Mouse (Mus musculus) midbrain, embryonic 12.5 days (tissue): ENCODE data around the gene Hpd. TPM values are rescaled to one million over a fixed set of nuclear protein-coding genes. Genes with fewer than 3 reads are reported as not detected.

ENCODE experiments used
- ATAC-seq: fragments of 200-750 bp; cut with Nextera tagmentation; 2 replicates; pipeline ENCODE4 v1.8.0; 2017; ENCODE audit warnings: low read depth, moderate TSS enrichment, moderate library complexity; ENCODE audit not compliant: low FRiP score
- H3K27ac ChIP-seq: fragments of 300-500 bp; sonication (generic); replicated peaks from 2 replicates; pipeline ENCODE4 v1.5.1; 2016; ENCODE audit warnings: mild to moderate bottlenecking
- H3K27me3 ChIP-seq: fragments of 300-500 bp; sonication (generic); 2 replicates; pipeline ENCODE4 v1.6.1; 2016; ENCODE audit warnings: mild to moderate bottlenecking
- H3K36me3 ChIP-seq: fragments of 300-500 bp; sonication (generic); 2 replicates; pipeline ENCODE4 v1.6.1; 2016
- H3K4me1 ChIP-seq: fragments of 300-500 bp; sonication (generic); 2 replicates; pipeline ENCODE4 v1.6.1; 2016
- H3K4me2 ChIP-seq: fragments of 300-500 bp; sonication (generic); replicated peaks from 2 replicates; pipeline ENCODE4 v1.6.1; 2016; ENCODE audit warnings: mild to moderate bottlenecking, moderate library complexity
- H3K4me3 ChIP-seq: fragments of 300-500 bp; sonication (generic); 2 replicates; pipeline ENCODE4 v1.5.1; 2016; ENCODE audit warnings: mild to moderate bottlenecking
- H3K9ac ChIP-seq: fragments of 300-500 bp; sonication (generic); replicated peaks from 2 replicates; pipeline ENCODE4 v1.6.1; 2016; ENCODE audit warnings: mild to moderate bottlenecking, moderate library complexity
- H3K9me3 ChIP-seq: fragments of 300-500 bp; sonication (generic); 2 replicates; pipeline ENCODE4 v1.6.1; 2016; ENCODE audit warnings: mild to moderate bottlenecking
- WGBS: fragments of 180-500 bp; shearing (Covaris S2); methylation state at CpG from one replicate; pipeline ENCODE4 v1.1.7; 2016; 5-methylcytosine and 5-hydroxymethylcytosine counted together
- polyA plus RNA-seq: library from polyadenylated mRNA; unstranded; fragments of >200 nt; fragmentation: Nextera tagmentation; extraction: Ambion mirVana; gene quantifications from 2 replicates; pipeline ENCODE4 v1.2.1, GENCODE M21; 2016

Hpd gene
- polyA plus RNA-seq, 1 experiment from 2014 or later = not detected

- H3K4me2 ChIP-seq = peak overlapping the region; percentile 100
- H3K4me3 ChIP-seq = peak overlapping the region; percentile 98
- H3K36me3 ChIP-seq = peaks cover 16% of the 10 kb centered on the region
- H3K4me1 ChIP-seq = peaks cover 50% of the 10 kb centered on the region
- peak overlapping the region; percentile 100 for H3K9ac ChIP-seq
- no peaks in the 10 kb centered on the region for H3K9me3 ChIP-seq
- peak overlapping the region; percentile 100 for H3K27ac ChIP-seq
- WGBS = under 1% methylated on average over 40 of the region's 40 CpGs
- H3K27me3 ChIP-seq = no peaks in the 10 kb centered on the region
- ATAC-seq = peak; percentile 62
Observed at GRCm38 (mm10) chr5:123138230-123138911, 44.2 kb downstream of the Hpd start.

- Histone ChIP-seq H3K36me3 (peaks cover 19% of the 10 kb centered on the region), H3K9ac (peak overlapping the region; percentile 100), H3K4me3 (peak overlapping the region; percentile 98), H3K27ac (peak overlapping the region; percentile 100), H3K4me1 (peaks cover 52% of the 10 kb centered on the region), H3K9me3 (no peaks in the 10 kb centered on the region), H3K27me3 (no peaks in the 10 kb centered on the region), H3K4me2 (peak overlapping the region; percentile 100)
- WGBS = under 1% methylated on average over 6 of the region's 6 CpGs
- no peak for ATAC-seq
Observed at GRCm38 (mm10) chr5:123137910-123138229, 44.7 kb downstream of the Hpd start.

DNA sequence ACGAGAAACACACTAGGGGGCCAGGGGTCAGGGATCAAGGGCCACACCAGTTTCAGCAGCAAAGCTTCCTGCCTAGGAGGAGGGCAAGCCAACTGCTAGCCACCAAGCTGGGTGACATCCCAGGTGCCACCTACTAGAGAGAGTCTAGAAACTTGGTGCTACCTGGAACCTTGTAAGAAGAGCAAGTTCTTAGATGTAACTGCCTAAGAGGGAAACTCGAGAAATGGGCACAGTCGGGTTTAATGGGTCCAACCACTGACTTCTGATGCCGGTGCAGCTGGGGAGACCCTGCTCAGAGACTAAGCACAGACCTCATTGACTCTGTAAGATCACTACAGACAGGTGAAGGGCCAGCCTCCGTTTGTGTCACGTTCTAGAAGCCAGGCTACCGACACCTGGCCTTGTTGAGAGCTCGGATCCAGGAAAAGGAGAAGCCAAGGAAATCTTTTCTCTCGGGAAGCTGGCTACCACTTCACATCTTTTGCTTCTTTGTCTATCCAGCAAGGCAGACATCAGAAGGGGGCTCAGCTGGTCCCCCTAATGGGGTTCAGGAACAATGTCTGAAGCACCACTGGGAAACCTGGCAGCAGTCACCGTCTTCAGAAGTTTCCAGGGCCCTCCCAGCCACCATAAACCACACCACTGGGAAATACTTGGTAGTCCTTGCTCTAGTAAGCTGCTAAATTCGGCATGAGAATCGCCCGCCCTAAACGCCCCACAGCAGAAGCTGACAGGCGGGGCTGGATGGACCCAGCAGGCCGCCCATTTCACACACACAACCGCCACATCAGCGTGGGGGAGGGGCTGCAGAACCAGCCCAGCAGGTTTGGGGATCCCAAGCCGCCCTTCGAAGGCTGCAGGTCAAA lies 45.2 kb downstream of the Hpd start:
- 2% methylated on average over 20 of the region's 20 CpGs for WGBS
- Histone ChIP-seq H3K4me2 (peak overlapping the region; percentile 100), H3K4me1 (peaks cover 58% of the 10 kb centered on the region), H3K4me3 (peak overlapping the region; percentile 98), H3K27ac (peak overlapping the region; percentile 100), H3K9ac (peak overlapping the region; percentile 100), H3K27me3 (no peaks in the 10 kb centered on the region), H3K36me3 (peaks cover 21% of the 10 kb centered on the region), H3K9me3 (no peaks in the 10 kb centered on the region)
- no peak for ATAC-seq

GRCm38 (mm10) chr5:123136361-123137043 lies 46.0 kb downstream of the Hpd start:
- Histone ChIP-seq H3K9ac (peak overlapping the region; percentile 100), H3K27me3 (peaks cover 6% of the 10 kb centered on the region; the same call in 1 of the 2 replicates), H3K27ac (peak overlapping the region; percentile 100), H3K4me2 (peak overlapping the region; percentile 100), H3K4me3 (peak overlapping the region; percentile 98), H3K9me3 (no peaks in the 10 kb centered on the region), H3K4me1 (peaks cover 66% of the 10 kb centered on the region), H3K36me3 (peaks cover 24% of the 10 kb centered on the region)
- WGBS = 1% methylated on average over 13 of the region's 13 CpGs
- peak; percentile 14; the same call in 1 of the 2 replicates for ATAC-seq

DNA sequence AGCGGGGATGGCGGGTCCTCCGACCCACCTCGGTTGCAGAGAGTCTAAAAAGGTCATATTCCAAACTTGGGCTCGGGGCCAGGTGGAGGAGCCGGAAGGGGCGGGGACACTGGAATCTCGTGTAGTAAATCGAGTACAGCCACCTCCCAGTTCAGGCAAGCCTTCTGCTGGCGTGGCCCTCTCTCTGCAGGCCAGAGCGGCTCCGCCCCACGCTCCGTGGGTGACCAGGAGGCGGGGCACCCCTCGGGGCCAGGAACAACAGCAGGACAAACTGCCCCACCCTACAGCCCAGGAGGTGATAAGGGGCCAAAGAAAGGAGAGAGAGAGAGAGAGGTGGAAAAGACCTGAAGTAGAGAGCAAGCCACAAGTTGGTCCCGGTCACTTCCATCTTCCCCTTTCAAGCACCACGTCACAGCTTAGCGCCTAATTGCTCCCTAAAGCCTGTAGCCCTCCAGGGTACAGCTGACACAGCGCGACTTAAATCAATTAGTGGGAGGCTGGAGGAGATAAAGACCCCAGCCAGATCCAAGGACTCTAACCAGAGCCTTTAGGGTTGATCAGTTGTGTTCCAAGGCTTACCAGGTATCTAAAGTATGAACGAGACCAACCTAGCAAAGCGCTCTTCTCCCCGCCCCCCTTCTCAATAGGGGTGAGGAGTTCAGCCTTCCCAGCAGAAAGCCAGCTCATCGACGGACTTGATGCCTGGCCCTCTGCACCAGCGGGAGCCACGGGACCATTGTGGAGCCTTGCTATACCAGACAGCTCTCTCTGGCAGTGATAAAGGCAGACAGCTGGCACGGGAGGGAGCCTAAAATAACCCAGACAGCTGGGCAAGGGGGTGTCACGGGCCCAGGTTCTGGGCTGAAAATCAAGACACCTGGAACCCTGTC lies 46.8 kb downstream of the Hpd start:
- H3K9me3 ChIP-seq = no peaks in the 10 kb centered on the region
- H3K4me2 ChIP-seq = peak overlapping the region; percentile 100
- peaks cover 68% of the 10 kb centered on the region for H3K4me1 ChIP-seq
- peak overlapping the region; percentile 100 for H3K27ac ChIP-seq
- peak overlapping the region; percentile 98 for H3K4me3 ChIP-seq
- H3K27me3 ChIP-seq = peaks cover 7% of the 10 kb centered on the region; the same call in 1 of the 2 replicates
- no peak for ATAC-seq
- H3K36me3 ChIP-seq = peaks cover 26% of the 10 kb centered on the region
- WGBS = 3% methylated on average over 30 of the region's 30 CpGs
- H3K9ac ChIP-seq = peak overlapping the region; percentile 100

DNA sequence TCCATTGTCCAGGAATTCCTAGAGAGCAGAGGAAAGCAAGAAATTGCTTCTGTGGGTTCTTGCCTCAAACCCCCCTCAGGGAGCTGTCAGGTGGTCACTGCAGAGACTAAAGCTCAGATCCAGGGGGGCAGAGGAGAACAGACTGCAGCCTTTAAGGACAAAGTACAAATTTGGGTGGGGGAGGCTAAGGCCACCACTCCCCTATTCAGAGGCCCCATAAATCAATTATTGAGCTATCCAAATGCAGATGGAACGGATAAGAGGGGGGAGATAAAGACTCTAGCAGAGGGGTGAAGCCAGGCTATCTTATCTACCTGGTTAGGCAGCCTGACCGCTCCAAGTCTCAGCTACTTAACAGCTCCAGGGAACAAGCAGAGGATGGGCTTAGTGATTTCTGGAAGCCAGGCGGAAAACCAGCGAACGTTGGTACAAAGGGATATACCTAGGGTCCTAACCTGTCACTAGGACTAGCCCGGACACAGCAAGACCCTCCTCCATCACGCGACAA lies 47.6 kb downstream of the Hpd start:
- H3K4me1 ChIP-seq = peaks cover 68% of the 10 kb centered on the region
- peak overlapping the region; percentile 100 for H3K9ac ChIP-seq
- H3K36me3 ChIP-seq = peaks cover 32% of the 10 kb centered on the region
- H3K27ac ChIP-seq = peak overlapping the region; percentile 80
- no peak for ATAC-seq
- peaks cover 7% of the 10 kb centered on the region; the same call in 1 of the 2 replicates for H3K27me3 ChIP-seq
- 19% methylated on average over 8 of the region's 8 CpGs for WGBS
- H3K9me3 ChIP-seq = no peaks in the 10 kb centered on the region
- peak overlapping the region; percentile 100 for H3K4me2 ChIP-seq
- peak overlapping the region; percentile 98 for H3K4me3 ChIP-seq

GRCm38 (mm10) chr5:123134186-123134874 lies 48.2 kb downstream of the Hpd start:
- H3K27me3 ChIP-seq = peaks cover 7% of the 10 kb centered on the region; the same call in 1 of the 2 replicates
- H3K9ac ChIP-seq = peak overlapping the region; percentile 100
- H3K27ac ChIP-seq = peak overlapping the region; percentile 80
- H3K9me3 ChIP-seq = no peaks in the 10 kb centered on the region
- no peak for ATAC-seq
- H3K4me3 ChIP-seq = peak overlapping the region; percentile 98
- peak overlapping the region; percentile 100 for H3K4me2 ChIP-seq
- H3K36me3 ChIP-seq = peaks cover 38% of the 10 kb centered on the region
- WGBS = 32% methylated on average over 13 of the region's 13 CpGs
- peaks cover 68% of the 10 kb centered on the region for H3K4me1 ChIP-seq

- Histone ChIP-seq H3K4me1 (peaks cover 68% of the 10 kb centered on the region), H3K4me3 (peak overlapping the region; percentile 14), H3K27me3 (peaks cover 7% of the 10 kb centered on the region; the same call in 1 of the 2 replicates), H3K9ac (0 out of 2 replicates have a peak overlapping the region, but pooled peaks have one; percentile 1), H3K36me3 (peaks cover 43% of the 10 kb centered on the region), H3K4me2 (peak overlapping the region; percentile 100), H3K9me3 (no peaks in the 10 kb centered on the region), H3K27ac (peak overlapping the region; percentile 80)
- 24% methylated on average over 6 of the region's 7 CpGs for WGBS
- no peak for ATAC-seq
Observed at GRCm38 (mm10) chr5:123133784-123134143, 48.8 kb downstream of the Hpd start.

DNA sequence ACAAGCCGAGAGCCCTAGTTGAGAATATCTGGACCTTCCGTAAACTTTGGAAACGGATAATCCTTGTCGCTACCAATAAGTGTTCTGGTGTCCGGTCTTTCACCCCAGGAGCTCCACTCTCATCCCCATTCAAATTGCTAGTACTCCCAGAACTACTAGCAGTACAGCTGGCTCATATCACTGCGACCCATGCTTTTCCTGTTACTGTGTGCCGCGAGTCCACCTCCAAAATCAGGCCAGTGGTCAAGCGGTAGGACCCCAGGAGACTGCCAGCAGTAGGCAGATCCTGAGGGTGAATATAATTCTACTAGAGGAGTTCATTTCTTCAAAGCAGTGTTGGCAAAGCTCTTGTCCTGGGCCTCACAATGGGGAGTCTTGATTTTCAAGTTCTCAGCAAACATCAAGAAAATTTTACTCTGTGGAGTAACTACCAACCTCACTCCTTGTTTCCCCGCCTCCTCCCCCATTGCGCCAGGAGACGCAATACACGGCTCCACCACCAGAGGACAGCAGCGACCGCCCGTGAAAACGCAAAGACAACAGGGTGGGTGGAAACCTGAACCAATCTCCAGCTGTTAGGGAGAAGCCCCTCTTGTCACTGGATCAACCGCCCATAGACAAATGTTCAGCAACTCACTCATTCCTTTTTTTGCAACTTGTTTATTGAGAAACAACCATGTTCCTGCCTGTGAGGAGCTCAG lies 49.3 kb downstream of the Hpd start:
- H3K4me2 ChIP-seq = peak overlapping the region; percentile 100
- peak overlapping the region; percentile 80 for H3K27ac ChIP-seq
- H3K4me3 ChIP-seq = peak overlapping the region; percentile 14
- peaks cover 68% of the 10 kb centered on the region for H3K4me1 ChIP-seq
- H3K27me3 ChIP-seq = peaks cover 7% of the 10 kb centered on the region; the same call in 1 of the 2 replicates
- no peaks in the 10 kb centered on the region for H3K9me3 ChIP-seq
- ATAC-seq = no peak
- peaks cover 48% of the 10 kb centered on the region for H3K36me3 ChIP-seq
- 0 out of 2 replicates have a peak overlapping the region, but pooled peaks have one; percentile 1 for H3K9ac ChIP-seq
- 16% methylated on average over 18 of the region's 18 CpGs for WGBS
